Mouse (Mus musculus): Measurements from ENCODE around the gene Hmcn1.

Hmcn1 gene

DNA sequence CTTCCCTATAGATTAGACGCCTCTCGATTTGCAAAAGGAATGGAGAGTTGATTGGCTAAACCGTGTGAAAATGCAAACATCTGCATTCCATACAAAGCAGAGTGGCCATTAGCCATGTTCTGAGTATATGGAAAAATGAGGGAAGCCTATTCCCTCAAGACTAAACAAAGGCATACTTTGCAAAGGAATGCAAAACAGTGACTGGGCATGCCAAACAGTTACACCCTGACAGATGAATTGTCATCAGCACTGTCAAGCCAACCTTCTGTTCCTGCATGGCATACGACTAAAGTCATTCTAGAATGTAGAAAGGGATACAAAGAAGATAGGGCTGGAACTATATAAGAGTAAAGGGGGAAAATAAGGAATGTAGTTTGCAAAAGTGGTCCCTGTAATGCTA, 115.3 kb downstream of the Hmcn1 start:
- DNase-seq (ENCODE audit: low spot score in 2 of 2) = no peak

DNA sequence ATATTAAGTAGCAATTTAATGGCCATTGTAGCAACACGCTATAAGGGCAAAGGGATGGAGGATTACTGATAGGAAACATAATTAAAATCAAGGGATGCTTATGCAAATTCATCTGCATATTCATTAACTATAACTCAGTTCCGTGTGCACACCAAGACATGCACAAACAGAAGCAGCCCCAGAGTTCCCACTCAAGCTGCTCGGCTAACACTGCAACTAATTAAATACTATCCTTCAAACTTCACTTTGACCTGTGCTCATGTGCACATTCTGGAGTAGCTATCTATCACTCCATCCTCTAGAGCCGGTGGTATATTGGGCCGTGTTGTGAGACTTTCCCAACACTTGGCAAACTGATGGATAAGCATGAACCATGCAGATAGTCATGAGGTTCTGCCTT, 119.2 kb downstream of the Hmcn1 start:
- no peak for DNase-seq (ENCODE audit: low spot score in 2 of 2)

DNA sequence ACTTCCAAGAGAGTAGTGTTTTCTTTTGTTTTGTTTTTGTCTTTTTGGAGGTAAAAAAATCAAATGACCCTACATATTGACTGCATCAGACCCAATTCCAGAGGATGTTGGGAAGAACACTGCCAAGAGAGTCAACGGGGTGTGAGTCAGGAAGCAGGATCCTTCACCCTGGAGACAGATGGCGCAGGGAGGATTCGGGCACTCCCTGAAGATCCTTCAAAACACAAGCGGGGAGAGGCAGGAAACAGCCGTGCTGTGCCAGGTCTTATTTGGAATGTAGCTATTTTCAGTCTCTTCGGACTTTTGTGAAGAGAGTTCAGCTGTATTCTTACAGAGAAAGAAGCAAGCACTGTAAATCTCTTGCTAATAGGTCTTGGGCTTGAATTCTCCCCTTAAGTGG, 120.0 kb downstream of the Hmcn1 start:
- no peak for DNase-seq (ENCODE audit: low spot score in 2 of 2)

DNA sequence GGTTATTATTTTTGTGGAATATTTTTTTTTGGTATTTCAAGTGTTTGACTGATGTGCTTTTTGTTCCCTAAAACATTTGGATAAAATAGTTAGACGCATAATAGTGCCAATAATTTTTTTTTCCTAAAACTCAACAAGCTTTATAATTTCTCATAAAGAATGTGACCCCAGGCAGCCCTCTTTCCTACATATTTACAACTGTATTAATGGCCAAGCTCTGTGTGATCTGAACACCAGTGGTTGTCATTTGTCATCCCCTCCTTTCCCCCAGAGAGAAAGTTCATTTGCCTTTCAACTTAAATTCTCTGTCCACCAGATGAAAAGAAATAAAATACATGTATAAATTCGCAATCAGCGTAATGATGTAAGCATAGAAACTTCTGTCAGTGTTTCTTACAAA, 121.1 kb downstream of the Hmcn1 start:
- DNase-seq (ENCODE audit: low spot score in 2 of 2) = no peak

DNA sequence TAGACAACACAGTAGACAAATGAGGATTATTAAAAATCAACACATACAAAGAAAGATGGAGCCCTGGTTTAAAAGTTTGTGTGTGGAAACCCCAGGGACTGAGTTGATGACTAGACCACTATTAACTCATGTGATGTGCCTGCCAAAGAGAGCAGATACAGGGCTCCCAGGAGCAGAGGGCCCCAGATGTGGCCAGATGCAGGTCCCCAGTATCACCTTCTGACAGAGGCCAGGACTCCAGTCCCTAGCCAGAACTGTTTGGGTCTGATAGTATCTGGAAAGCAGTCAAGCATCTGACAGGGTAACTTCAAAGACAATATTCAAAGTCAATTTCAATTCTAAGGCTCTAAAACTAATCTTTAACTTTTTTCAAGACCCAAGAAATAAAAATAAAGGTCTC, 124.0 kb downstream of the Hmcn1 start:
- DNase-seq (ENCODE audit: low spot score in 2 of 2) = no peak

DNA sequence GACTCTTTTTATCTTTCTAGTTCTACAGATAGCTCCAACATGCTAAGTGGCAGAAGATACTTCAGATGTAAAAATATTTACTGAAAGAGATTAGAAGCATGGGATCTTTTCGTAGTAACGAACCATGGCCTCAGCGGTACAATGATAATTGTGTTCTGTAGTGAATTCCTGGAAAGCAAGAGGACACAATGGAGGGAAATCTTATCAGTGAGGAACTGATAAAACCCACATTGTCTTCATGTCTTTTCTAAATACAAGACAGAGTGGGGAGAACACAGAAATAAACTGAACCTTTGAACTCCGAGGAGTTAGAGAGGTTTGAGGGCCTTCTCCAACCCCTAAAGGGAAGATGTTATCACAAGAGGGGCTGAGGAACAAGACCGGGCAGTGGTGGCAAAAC, 126.6 kb downstream of the Hmcn1 start:
- DNase-seq (ENCODE audit: low spot score in 2 of 2) = no peak

DNA sequence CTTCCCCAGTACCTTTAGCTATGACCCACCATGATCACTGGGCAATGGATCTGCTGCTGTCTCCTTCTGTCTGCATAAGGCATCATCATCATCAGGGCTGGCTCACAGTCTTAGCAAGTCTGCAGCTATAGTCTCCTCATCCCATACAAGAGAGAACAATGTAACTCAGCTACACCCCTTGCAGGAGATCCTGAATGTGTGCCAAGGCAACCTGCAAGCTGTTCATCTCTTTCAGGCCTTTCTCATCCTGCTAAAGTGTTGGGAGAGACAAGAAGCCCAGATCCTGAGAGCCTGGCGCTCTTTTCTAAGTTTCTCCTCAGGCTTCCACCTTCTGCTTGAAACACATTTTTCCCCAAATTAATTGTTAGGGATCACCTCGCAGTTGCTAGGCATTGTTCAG, 135.5 kb downstream of the Hmcn1 start:
- DNase-seq (ENCODE audit: low spot score in 2 of 2) = no peak

DNA sequence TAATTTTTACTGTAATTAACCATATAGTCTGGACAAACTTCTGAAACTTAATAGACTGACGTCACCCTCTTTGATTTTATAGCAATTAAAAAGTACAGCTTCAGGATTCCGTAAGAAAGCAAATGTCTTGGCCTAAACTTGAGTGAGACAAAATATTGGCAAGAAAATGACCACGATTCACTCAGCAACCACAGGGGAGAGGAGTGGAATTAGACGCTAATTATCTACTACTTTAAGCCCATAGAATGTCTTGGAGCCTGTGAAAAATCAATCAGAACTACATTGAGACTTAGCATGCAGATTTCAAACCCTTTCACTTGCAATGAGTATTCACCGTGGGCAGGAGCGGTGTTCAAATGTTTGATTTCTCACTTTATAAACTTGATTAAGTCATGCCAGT, 159.8 kb downstream of the Hmcn1 start:
- no peak for DNase-seq (ENCODE audit: low spot score in 2 of 2)

DNA sequence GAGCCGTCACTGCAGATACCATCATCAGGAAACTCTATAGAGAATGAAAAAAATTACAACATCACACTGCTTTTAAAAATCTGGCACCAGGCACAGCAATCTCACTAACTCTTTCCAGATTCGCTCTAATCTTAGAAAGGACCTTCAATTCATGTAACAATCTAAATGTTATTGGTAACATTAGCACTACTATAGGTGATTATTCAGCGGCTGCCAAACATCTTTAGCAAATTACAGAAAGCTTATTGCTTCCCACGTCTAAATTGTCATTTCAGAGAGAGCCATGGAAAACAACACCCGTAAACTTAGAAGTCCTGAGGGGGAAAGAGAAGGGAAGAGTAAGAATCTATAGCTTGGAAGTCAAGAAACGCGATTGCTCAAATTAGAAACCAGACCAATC, 163.4 kb downstream of the Hmcn1 start:
- DNase-seq (ENCODE audit: low spot score in 2 of 2) = no peak

DNA sequence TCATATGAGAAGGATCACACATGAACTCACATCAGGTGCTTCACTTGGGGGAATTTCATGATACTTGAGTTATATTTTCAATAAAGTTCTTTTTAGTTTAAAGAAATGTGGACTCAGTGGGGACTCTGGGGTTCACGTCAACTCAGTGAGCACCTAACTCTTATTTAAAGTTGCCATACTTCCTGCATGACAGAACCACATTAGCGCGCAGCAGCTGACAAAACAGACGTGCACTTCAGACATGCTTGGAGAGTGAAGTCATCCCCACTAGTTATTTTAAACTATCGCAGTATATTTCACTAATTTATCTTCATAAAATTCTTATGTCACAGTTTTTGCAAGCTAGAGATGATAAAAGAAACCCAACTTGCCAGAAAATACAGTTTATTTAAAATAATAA, 166.1 kb downstream of the Hmcn1 start:
- DNase-seq (ENCODE audit: low spot score in 2 of 2) = no peak

DNA sequence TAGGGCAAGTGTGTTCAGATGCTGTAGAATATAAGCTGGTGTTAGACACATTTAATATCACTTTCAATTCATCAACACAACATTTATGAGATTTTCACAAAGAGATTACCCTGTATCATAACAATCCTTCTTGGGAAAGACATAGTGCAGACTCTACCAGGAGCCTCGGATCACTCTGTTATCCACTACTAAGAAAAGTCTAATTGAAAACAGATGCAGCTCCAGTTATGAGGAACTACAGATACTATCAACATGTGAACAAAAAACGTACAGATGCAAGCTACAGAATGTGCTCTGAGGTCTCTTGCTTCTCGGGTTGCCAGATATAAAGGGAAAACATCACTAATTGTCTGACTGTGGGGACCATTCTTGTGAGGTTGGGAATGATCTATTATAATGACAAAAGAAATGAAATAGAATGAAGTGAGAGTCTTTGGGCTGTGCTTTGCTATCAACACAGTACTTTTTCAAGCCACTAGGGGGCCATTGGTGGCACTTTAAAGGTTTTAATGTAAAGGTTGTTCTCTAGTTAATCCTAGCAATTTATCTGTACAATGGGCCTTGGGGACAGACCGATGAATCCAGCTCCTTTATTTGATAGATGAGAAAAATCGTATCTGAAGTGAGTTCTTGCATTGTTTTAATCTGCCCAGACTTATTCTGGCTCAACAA, 168.8 kb downstream of the Hmcn1 start:
- no peak for DNase-seq (ENCODE audit: low spot score in 2 of 2)

DNA sequence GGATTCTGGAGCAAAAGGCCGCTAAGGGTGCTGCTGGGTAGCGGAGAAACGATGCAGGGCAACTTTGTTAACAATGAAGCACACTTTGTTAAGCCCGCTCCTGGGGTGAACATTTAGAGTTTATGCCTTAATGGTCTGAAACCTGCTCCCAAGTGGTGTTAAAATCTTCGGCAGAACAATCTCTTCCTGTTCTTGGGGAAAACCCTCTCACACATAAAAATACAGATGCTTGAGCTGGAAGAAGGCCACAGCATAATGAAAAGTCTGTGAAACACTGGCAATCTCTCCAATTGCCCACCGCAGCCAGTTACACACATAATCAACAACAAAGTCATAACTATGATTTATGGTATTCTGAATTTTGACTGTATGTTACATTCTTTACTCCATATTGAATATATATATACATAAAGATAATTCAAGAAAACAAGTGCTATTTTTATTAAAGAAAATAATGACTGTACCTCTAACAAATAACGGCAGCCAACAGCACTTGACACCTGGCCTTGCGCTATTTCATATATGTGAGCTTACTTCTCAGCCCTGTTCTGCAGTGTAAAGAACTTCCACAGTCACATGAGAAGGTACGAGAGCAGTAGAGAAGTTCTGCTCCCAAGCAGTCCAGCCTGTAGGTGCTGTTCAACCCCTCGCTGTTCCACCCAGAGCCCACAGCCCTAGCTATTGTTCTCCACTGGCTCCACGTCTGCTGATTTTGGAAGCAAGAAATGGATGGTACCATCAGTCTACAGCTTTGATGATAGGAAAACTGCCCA, 177.0 kb downstream of the Hmcn1 start:
- DNase-seq (ENCODE audit: low spot score in 2 of 2) = no peak

DNA sequence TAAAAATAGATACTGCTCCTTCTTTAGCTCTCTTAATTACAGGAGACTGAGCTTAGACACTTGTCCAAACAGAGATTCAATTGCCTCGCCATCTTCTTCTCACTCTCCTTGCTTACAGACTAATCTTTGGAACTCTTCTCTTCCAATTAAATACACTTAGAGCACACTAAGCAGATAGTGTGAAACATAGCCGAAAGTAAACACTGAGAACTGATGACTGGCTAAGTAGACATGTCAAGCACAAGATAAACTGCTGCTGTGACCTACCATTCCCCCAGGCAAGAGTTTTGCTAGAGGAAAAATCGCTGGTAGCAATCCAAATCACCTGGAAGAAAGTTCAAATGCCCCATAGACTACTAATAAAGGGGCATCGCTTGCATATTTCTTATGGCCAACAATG, 178.3 kb downstream of the Hmcn1 start:
- DNase-seq (ENCODE audit: low spot score in 2 of 2) = no peak

DNA sequence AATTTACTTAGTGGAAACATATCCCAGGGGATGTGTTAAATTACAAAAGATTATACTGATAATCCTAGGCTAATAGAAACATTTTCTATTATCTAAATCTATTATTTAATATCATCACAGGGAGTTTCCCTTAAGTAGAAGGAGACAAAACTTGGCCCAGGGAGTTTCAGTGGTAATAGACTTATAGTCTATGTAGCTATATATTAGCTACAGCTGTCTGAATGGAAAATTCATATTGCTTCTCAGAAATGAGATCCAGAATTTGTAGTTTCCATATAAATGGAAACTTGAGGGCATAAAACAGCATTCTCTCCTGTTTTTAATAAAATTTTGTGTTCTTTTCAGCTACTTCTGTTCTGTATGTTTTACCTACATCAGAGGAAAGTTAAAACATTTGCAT, 179.9 kb downstream of the Hmcn1 start:
- no peak for DNase-seq (ENCODE audit: low spot score in 2 of 2)

DNA sequence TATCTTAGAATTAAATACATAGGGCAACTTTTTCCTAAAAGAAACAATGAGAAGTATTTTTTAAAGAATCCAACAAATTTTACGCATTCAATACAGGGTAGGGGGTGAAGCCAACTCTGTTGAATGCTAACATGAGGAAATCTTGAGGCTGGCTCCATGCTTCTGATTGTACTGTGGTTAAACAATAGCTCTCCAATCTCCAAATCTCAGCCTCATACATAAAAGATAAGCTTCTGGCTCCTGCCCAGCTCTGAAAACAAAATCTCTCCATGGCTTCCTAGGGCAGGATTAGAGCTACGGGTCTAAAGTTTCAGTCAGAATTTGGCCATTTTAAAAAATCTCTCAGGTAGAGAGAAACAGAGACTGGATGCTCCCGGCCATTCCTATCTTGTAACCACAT, 186.4 kb downstream of the Hmcn1 start:
- DNase-seq (ENCODE audit: low spot score in 2 of 2) = no peak

DNA sequence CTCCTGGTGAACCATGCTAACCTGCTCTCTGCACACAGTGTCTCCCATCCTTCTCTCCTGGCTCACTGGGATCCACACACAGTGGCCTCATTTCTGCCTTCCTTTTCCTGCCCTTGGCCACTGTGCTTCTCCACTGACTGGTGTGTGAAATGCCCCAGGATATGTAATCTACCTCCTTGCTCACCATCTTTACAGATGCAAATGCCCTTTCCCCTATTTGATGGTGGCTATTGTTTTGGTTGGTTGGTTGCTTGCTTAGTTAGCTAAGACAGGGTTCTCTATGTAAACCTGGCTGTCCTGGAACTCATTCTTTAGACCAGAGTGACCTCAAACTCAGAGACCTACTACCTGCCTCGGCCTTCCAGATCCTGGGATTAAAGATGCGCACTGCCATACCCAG, 187.8 kb downstream of the Hmcn1 start:
- no peak for DNase-seq (ENCODE audit: low spot score in 2 of 2)

DNA sequence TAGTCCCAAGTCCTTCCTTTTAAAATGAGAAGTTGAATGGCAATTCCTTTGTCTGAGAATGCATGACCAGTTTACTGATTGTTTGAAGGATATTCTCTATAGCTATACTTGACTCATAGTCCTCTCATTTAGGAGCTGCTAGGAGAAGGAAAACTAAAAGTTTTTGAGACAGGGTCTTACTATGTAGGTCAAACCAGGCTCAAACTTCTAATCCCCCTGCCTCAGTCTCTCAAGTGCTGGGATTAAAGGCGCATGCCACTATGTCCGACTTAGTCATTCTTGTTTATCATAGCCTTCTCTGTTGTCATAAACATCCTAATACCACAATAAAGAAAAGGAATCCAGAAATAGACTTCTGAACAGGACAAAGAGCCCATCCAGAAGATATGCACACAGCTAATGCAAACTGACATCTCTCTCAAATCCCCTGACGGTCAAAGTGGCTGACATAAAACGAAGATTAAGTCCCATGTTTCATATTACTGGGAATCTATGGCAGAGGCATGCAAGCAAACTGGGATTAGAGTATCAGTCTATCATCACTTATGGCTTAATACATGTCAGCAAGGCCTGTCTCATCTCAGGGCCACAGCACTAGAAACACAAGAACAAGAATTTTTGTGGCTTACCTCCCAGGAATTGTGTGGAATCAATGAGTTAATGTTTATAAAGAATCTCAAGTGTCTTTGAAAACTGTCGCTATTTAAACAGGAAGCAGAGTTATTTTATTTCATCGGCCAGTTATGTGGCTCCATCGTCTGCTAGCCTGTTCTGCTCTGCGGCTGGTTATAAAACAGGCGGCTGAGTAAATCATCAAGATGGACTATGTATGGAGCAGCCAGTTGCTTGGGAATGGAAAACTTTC, 188.8 kb downstream of the Hmcn1 start:
- DNase-seq (ENCODE audit: low spot score in 2 of 2) = no peak

DNA sequence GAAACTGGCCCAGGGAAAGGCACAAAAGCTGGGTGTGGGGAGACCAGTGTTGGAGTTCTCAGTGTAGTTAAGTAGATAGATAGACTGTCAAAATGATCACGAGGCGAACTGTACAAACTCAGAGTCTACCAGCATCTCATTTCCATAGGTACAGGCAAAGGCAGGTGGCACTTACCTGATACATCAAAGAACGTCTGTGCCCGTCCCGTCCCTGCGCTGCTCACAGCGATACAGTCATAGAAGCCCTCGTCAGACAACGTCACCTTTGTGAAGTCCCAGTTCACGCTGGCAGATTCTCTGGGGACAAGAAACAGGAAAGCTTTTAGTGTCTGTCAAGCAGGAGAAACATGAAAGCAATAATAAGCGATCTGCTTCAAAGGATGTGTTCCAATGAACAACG, 190.6 kb downstream of the Hmcn1 start:
- no peak for DNase-seq (ENCODE audit: low spot score in 2 of 2)

DNA sequence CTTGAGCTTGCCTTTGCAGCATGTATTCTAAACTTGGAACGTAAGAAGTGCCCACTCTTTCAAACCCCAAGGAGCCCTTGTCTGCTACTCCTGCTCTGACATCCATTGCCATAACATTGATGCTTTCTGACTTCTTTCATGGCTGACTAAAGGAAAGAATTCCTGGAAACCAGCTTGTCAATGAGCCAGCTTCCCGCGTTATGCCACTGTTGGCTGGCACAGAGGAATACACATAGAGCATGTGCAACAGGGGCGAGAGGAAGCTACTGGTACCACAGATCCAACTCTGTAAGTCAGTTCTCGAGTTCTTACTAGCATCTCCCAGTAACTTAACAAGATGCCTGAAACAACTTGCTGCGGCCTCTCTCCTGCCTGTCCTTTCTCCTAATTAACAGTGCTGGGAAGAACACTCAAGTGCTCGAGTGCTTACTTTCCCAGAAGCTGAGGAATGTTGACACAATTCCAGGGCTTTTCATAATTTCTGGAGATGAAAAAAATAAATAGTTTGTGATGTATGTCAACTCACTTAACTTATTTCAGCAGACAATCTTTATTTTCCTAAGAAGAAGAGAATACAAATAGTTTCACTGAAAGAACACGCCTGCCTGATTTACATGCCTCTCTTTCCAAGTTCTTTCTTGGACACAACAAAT, 192.5 kb downstream of the Hmcn1 start:
- no peak for DNase-seq (ENCODE audit: low spot score in 2 of 2)

DNA sequence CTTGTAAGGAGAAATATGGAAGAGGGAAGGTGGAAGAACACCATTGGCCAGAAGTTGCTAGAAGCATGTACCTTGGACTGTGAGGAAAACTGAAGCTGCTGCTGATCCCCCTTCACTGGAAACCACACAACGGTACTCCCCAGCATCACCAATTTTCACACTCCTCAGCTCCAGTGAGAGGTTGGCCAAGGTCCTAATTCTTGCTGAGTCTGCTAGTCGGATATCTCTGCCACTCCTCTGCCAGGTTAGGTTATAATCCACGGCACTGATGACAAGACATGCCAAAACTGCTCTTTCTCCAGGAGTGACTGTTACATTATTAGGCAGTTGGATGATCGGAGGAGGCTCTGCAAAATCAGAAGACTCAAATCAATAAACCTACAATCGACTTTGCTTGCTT, 194.6 kb downstream of the Hmcn1 start:
- DNase-seq (ENCODE audit: low spot score in 2 of 2) = no peak

DNA sequence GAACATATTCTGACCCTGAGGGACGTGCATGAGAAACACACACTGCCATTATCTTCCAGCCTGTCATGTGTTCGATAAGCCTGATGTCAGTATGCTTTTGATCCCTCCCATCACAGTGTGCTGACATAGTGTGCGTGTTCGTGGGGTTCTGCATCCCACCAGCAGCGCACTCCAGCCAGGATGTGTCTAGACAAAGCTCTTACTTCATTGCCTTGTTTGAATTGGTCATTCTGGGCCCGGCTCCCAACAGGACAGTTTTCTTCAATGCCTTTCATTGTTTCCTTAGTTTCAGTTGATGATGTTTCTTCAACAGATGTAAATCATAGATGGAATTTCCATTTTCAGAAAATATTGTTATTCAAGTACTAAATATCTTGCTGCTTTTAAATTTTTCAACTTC, 206.5 kb downstream of the Hmcn1 start:
- DNase-seq (ENCODE audit: low spot score in 2 of 2) = no peak

Data from spleen, postnatal 14 days (tissue).